Mouse (Mus musculus) liver, postnatal 0 days (tissue): Measurements from ENCODE around the gene Tph1.

Experiments used
- CTCF ChIP-seq: sonication (generic); IDR thresholded peaks from 2 replicates; pipeline ENCODE4 v1.5.1; 2016; ENCODE audit warnings: antibody characterized with exemption, low read depth
- EP300 ChIP-seq: IDR thresholded peaks from 2 replicates; pipeline ENCODE4 v1.6.1; 2016; ENCODE audit warnings: antibody characterized with exemption, low read depth, mild to moderate bottlenecking

GRCm38 (mm10) chr7:46678417-46678816 is 6.1 kb upstream of the Tph1 start:
- TF ChIP-seq CTCF: no peak
- TF ChIP-seq EP300: no peak
